Mouse (Mus musculus): ENCODE results near the gene Kansl2. TPM values are rescaled to one million over a fixed set of nuclear protein-coding genes. Genes with fewer than 3 reads are reported as not detected.

Gene Kansl2
- polyA plus RNA-seq (2017; shearing (Covaris generic)) = 10 to 100 TPM; 70.4 to 98.0 TPM

GRCm38 (mm10) chr15:98533881-98534627 is at the start of gene Kansl2:
Gene Kansl2 (minus strand): TSS chr15:98534264.

GRCm38 (mm10) chr15:98570873-98571538 is 36.9 kb upstream of the Kansl2 start, which contains the start of the genes Ccnt1 and 4930415O20Rik:
Gene Ccnt1 (minus strand): TSS chr15:98570923.
Gene 4930415O20Rik (plus strand): TSS chr15:98571004.

GRCm38 (mm10) chr15:98492102-98492501 is 42.0 kb downstream of the Kansl2 start, which contains the start of gene Olfr279:
Gene Olfr279 (plus strand): TSS chr15:98492402.

GRCm38 (mm10) chr15:98482701-98483100 is 51.4 kb downstream of the Kansl2 start, which contains the start of gene Lalba:
Gene Lalba (minus strand): TSS chr15:98482721.

GRCm38 (mm10) chr15:98469596-98469995 is 64.5 kb downstream of the Kansl2 start, which contains the start of gene OR5BS1P:
Gene OR5BS1P (plus strand): TSS chr15:98469896.

Other genes with a start within 250 kb of the Kansl2 start
- under 1 TPM in 1 of 2 experiments, not detected in 1; 0.39 TPM for gene Zfp641, start 238.1 kb downstream of the Kansl2 start, polyA plus RNA-seq (2017; shearing (Covaris generic))
- not detected for gene Olfr285, start 216.9 kb downstream of the Kansl2 start, polyA plus RNA-seq (2017; shearing (Covaris generic))
- under 1 TPM in 1 of 2 experiments, not detected in 1; 0.29 TPM for gene Olfr284, start 193.3 kb downstream of the Kansl2 start, polyA plus RNA-seq (2017; shearing (Covaris generic))
- not detected for gene Olfr283, start 153.3 kb downstream of the Kansl2 start, polyA plus RNA-seq (2017; shearing (Covaris generic))
- gene Olfr282, start 103.0 kb downstream of the Kansl2 start, polyA plus RNA-seq (2017; shearing (Covaris generic)) = not detected
- gene Olfr281, start 81.7 kb downstream of the Kansl2 start, polyA plus RNA-seq (2017; shearing (Covaris generic)) = under 1 TPM in 1 of 2 experiments, not detected in 1; 0.53 TPM
- gene OR5BS1P, start 64.4 kb downstream of the Kansl2 start, polyA plus RNA-seq (2017; shearing (Covaris generic)) = not detected
- gene Lalba, start 51.5 kb downstream of the Kansl2 start, polyA plus RNA-seq (2017; shearing (Covaris generic)) = under 1 TPM in 1 of 2 experiments, not detected in 1; 0.50 TPM
- gene Olfr279, start 41.9 kb downstream of the Kansl2 start, polyA plus RNA-seq (2017; shearing (Covaris generic)) = under 1 TPM; 0.02 to 0.11 TPM
- gene Ccnt1, start 36.7 kb upstream of the Kansl2 start, polyA plus RNA-seq (2017; shearing (Covaris generic)) = 10 to 100 TPM; 54.4 to 55.0 TPM
- not detected for gene 4930415O20Rik, start 36.7 kb upstream of the Kansl2 start, polyA plus RNA-seq (2017; shearing (Covaris generic))
- gene Adcy6, start 75.8 kb upstream of the Kansl2 start, polyA plus RNA-seq (2017; shearing (Covaris generic)) = 1 to 10 TPM; 2.2 to 7.4 TPM
- 1 to 10 TPM in 1 of 2 experiments, under 1 TPM in 1; 0.43 to 5.3 TPM for gene Cacnb3, start 96.6 kb upstream of the Kansl2 start, polyA plus RNA-seq (2017; shearing (Covaris generic))
- 10 to 100 TPM; 18.5 to 20.7 TPM for gene Ddx23, start 128.6 kb upstream of the Kansl2 start, polyA plus RNA-seq (2017; shearing (Covaris generic))
- 1 to 10 TPM in 1 of 2 experiments, under 1 TPM in 1; 0.31 to 1.2 TPM for gene Rnd1, start 143.2 kb upstream of the Kansl2 start, polyA plus RNA-seq (2017; shearing (Covaris generic))
- gene Ccdc65, start 173.9 kb upstream of the Kansl2 start, polyA plus RNA-seq (2017; shearing (Covaris generic)) = under 1 TPM in 1 of 2 experiments, not detected in 1; 0.09 TPM
- gene Fkbp11, start 193.9 kb upstream of the Kansl2 start, polyA plus RNA-seq (2017; shearing (Covaris generic)) = 1 to 10 TPM in 1 of 2 experiments, under 1 TPM in 1; 0.86 to 2.3 TPM
- gene Arf3, start 228.9 kb upstream of the Kansl2 start, polyA plus RNA-seq (2017; shearing (Covaris generic)) = 100 to 1,000 TPM; 104 to 127 TPM
- gene Wnt10b, start 243.9 kb upstream of the Kansl2 start, polyA plus RNA-seq (2017; shearing (Covaris generic)) = under 1 TPM; 0.26 to 0.27 TPM

Data from activated CD4-positive, CD25-positive, alpha-beta regulatory T cell (primary cell).